Mouse (Mus musculus): Measurements from ENCODE around the gene Gm44511. TPM values are rescaled to one million over a fixed set of nuclear protein-coding genes. Genes with fewer than 3 reads are reported as not detected.
A peak's percentile ranks its signal among the peaks of the same experiment; 100 is the strongest.
"Not testable (repeated sequence)": the region's sequence is repeated elsewhere in the genome, so short reads cannot be mapped to it uniquely, and the experiment has no call there.

Gene Gm44511
- polyA plus RNA-seq, 1 experiment, result not detected

- H3K27me3 ChIP-seq (ENCODE audit: control insufficient read depth, insufficient read depth, insufficient read length), result no peaks in the 10 kb centered on the region
- no peak overlapping the region for H3ac ChIP-seq (ENCODE audit: control insufficient read depth, insufficient read length)
- TF ChIP-seq POLR2A (IDR thresholded peaks at IDR 0.05; ENCODE audit: insufficient read length, low read depth) (no peak), POLR2AphosphoS2 (IDR thresholded peaks at IDR 0.05; ENCODE audit: insufficient read length, low read depth) (no peak), REST (IDR thresholded peaks at IDR 0.05; ENCODE audit: insufficient read depth, insufficient read length) (no peak), USF1 (IDR thresholded peaks at IDR 0.05; ENCODE audit: low read depth) (no peak), MAX (IDR thresholded peaks at IDR 0.05; ENCODE audit: low read depth) (no peak), E2F4 (IDR thresholded peaks at IDR 0.05; ENCODE audit: insufficient read depth) (no peak), MYOG (IDR thresholded peaks at IDR 0.05; ENCODE audit: control insufficient read depth in 1 of 3, insufficient read depth in 1 of 3, insufficient read length in 2 of 3, low read depth in 2 of 3) (no peak), MYOD1 (IDR thresholded peaks at IDR 0.05; ENCODE audit: control insufficient read depth in 1 of 3, insufficient read length in 2 of 3, low read depth in 2 of 3) (no peak), TCF3 (IDR thresholded peaks at IDR 0.05; ENCODE audit: insufficient read length, low read depth) (no peak), CEBPB (IDR thresholded peaks at IDR 0.05; ENCODE audit: insufficient read depth, poor library complexity, severe bottlenecking) (no peak), TCF12 (IDR thresholded peaks at IDR 0.05; ENCODE audit: insufficient read depth, poor library complexity, severe bottlenecking) (no peak), SRF (IDR thresholded peaks at IDR 0.05; ENCODE audit: control insufficient read depth, insufficient read length, low read depth) (no peak)
- H3K79me2 ChIP-seq (ENCODE audit: control insufficient read depth, insufficient read depth), result no peaks in the 10 kb centered on the region
- H3K4me3 ChIP-seq, result no peak overlapping the region
- H3K4me2 ChIP-seq (ENCODE audit: low read depth), result no peak overlapping the region
- no peaks in the 10 kb centered on the region for H3K36me3 ChIP-seq (ENCODE audit: control insufficient read depth, insufficient read depth)
Observed at GRCm38 (mm10) chr6:128769481-128770253, 56.4 kb downstream of the Gm44511 start.

GRCm38 (mm10) chr6:128768047-128768446, 58.1 kb downstream of the Gm44511 start:
- H3ac ChIP-seq (ENCODE audit: control insufficient read depth, insufficient read length), result no peak overlapping the region
- no peak overlapping the region for H3K4me3 ChIP-seq
- H3K27me3 ChIP-seq (ENCODE audit: control insufficient read depth, insufficient read depth, insufficient read length), result no peaks in the 10 kb centered on the region
- TF ChIP-seq MYOG (IDR thresholded peaks at IDR 0.05; ENCODE audit: control insufficient read depth in 1 of 3, insufficient read depth in 1 of 3, insufficient read length in 2 of 3, low read depth in 2 of 3) (no peak), CEBPB (IDR thresholded peaks at IDR 0.05; ENCODE audit: insufficient read depth, poor library complexity, severe bottlenecking) (peak; percentile 91), TCF12 (IDR thresholded peaks at IDR 0.05; ENCODE audit: insufficient read depth, poor library complexity, severe bottlenecking) (no peak)
- H3K79me2 ChIP-seq (ENCODE audit: control insufficient read depth, insufficient read depth), result no peaks in the 10 kb centered on the region
- H3K4me2 ChIP-seq (ENCODE audit: low read depth), result peak overlapping the region; percentile 40
- no peaks in the 10 kb centered on the region for H3K36me3 ChIP-seq (ENCODE audit: control insufficient read depth, insufficient read depth)

- not testable (repeated sequence) for H3K36me3 ChIP-seq (ENCODE audit: control insufficient read depth, insufficient read depth); H3K4me3 ChIP-seq; H3ac ChIP-seq (ENCODE audit: control insufficient read depth, insufficient read length); H3K27me3 ChIP-seq (ENCODE audit: control insufficient read depth, insufficient read depth, insufficient read length); H3K4me2 ChIP-seq (ENCODE audit: low read depth); H3K79me2 ChIP-seq (ENCODE audit: control insufficient read depth, insufficient read depth)
Observed at GRCm38 (mm10) chr6:128766486-128767254, 59.4 kb downstream of the Gm44511 start.

DNA sequence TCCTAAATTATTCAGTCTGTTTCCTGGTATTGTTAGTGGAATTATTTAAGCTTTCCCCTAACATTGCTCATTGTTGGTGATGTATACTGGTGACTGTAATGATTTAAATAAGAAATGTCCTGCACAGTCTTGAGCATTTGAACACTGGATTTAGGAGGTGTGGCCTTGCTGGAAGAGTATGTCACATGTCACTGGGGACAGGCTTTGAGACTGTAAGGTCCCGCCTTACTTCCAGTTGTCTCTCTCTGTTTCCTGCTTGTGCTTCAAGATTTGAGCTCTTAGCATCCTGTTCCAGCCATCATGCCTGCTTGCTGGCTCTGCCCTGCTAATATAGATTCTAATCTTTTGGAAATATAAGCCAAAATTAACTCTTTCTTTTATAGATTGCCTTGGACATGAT, 60.9 kb downstream of the Gm44511 start:
- TF ChIP-seq MYOD1 (IDR thresholded peaks at IDR 0.05; ENCODE audit: control insufficient read depth in 1 of 3, insufficient read length in 2 of 3, low read depth in 2 of 3), result no peak
- TF ChIP-seq POLR2AphosphoS2 (IDR thresholded peaks at IDR 0.05; ENCODE audit: insufficient read length, low read depth), result no peak
- TF ChIP-seq E2F4 (IDR thresholded peaks at IDR 0.05; ENCODE audit: insufficient read depth), result no peak
- TF ChIP-seq SRF (IDR thresholded peaks at IDR 0.05; ENCODE audit: control insufficient read depth, insufficient read length, low read depth), result no peak
- no peak for TF ChIP-seq POLR2A (IDR thresholded peaks at IDR 0.05; ENCODE audit: insufficient read length, low read depth)
- TF ChIP-seq REST (IDR thresholded peaks at IDR 0.05; ENCODE audit: insufficient read depth, insufficient read length), result no peak
- no peak for TF ChIP-seq USF1 (IDR thresholded peaks at IDR 0.05; ENCODE audit: low read depth)
- TF ChIP-seq MYOG (IDR thresholded peaks at IDR 0.05; ENCODE audit: control insufficient read depth in 1 of 3, insufficient read depth in 1 of 3, insufficient read length in 2 of 3, low read depth in 2 of 3), result no peak
- TF ChIP-seq TCF3 (IDR thresholded peaks at IDR 0.05; ENCODE audit: insufficient read length, low read depth), result no peak
- TF ChIP-seq MAX (IDR thresholded peaks at IDR 0.05; ENCODE audit: low read depth), result no peak
- no peak for TF ChIP-seq TCF12 (IDR thresholded peaks at IDR 0.05; ENCODE audit: insufficient read depth, poor library complexity, severe bottlenecking)
- no peak for TF ChIP-seq CEBPB (IDR thresholded peaks at IDR 0.05; ENCODE audit: insufficient read depth, poor library complexity, severe bottlenecking)
- Histone ChIP-seq H3K4me2 (ENCODE audit: low read depth) (peak overlapping the region; percentile 53), H3ac (ENCODE audit: control insufficient read depth, insufficient read length) (no peak overlapping the region), H3K79me2 (ENCODE audit: control insufficient read depth, insufficient read depth) (no peaks in the 10 kb centered on the region), H3K27me3 (ENCODE audit: control insufficient read depth, insufficient read depth, insufficient read length) (no peaks in the 10 kb centered on the region), H3K4me3 (no peak overlapping the region), H3K36me3 (ENCODE audit: control insufficient read depth, insufficient read depth) (no peaks in the 10 kb centered on the region)

- TF ChIP-seq USF1 (IDR thresholded peaks at IDR 0.05; ENCODE audit: low read depth), result no peak
- TF ChIP-seq E2F4 (IDR thresholded peaks at IDR 0.05; ENCODE audit: insufficient read depth), result no peak
- TF ChIP-seq MYOG (IDR thresholded peaks at IDR 0.05; ENCODE audit: control insufficient read depth in 1 of 3, insufficient read depth in 1 of 3, insufficient read length in 2 of 3, low read depth in 2 of 3), result no peak
- TF ChIP-seq POLR2A (IDR thresholded peaks at IDR 0.05; ENCODE audit: insufficient read length, low read depth), result no peak
- TF ChIP-seq SRF (IDR thresholded peaks at IDR 0.05; ENCODE audit: control insufficient read depth, insufficient read length, low read depth), result no peak
- H3K79me2 ChIP-seq (ENCODE audit: control insufficient read depth, insufficient read depth), result no peaks in the 10 kb centered on the region
- H3K4me2 ChIP-seq (ENCODE audit: low read depth), result peak overlapping the region; percentile 69
- peak overlapping the region; percentile 11 for H3K4me3 ChIP-seq
- H3K27me3 ChIP-seq (ENCODE audit: control insufficient read depth, insufficient read depth, insufficient read length), result no peaks in the 10 kb centered on the region
- H3ac ChIP-seq (ENCODE audit: control insufficient read depth, insufficient read length), result no peak overlapping the region
- no peaks in the 10 kb centered on the region for H3K36me3 ChIP-seq (ENCODE audit: control insufficient read depth, insufficient read depth)
Observed at GRCm38 (mm10) chr6:128764598-128764997, 61.5 kb downstream of the Gm44511 start.
